Mouse (Mus musculus) forebrain, postnatal 0 days (tissue): Measurements from ENCODE around the gene Srd5a3. TPM values are rescaled to one million over a fixed set of nuclear protein-coding genes. Genes with fewer than 3 reads are reported as not detected.

Source experiments
- ATAC-seq: fragments of 200-750 bp; cut with Nextera tagmentation; 2 replicates; pipeline ENCODE4 v1.8.0; 2017; ENCODE audit warnings: mild to moderate bottlenecking, moderate library complexity
- DNase-seq: peaks from one replicate; pipeline ENCODE4 v3.0.0-alpha.2; 2015
- H3K27ac ChIP-seq: fragments of 300-500 bp; sonication (generic); 2 replicates; pipeline ENCODE4 v1.5.1; 2014; ENCODE audit warnings: low read depth, mild to moderate bottlenecking, antibody characterized with exemption, low read length, moderate library complexity, mixed read lengths
- H3K27me3 ChIP-seq: fragments of 300-500 bp; sonication (generic); 2 replicates; pipeline ENCODE4 v1.6.1; 2014; ENCODE audit warnings: mild to moderate bottlenecking, low read length, mixed read lengths; ENCODE audit not compliant: insufficient read depth
- H3K36me3 ChIP-seq: fragments of 300-500 bp; sonication (generic); 2 replicates; pipeline ENCODE4 v1.6.1; 2014; ENCODE audit warnings: mild to moderate bottlenecking, moderate library complexity; ENCODE audit not compliant: insufficient read depth
- H3K4me1 ChIP-seq: fragments of 300-500 bp; sonication (generic); 2 replicates; pipeline ENCODE4 v1.6.1; 2014; ENCODE audit warnings: antibody characterized with exemption; ENCODE audit not compliant: insufficient read depth
- H3K4me2 ChIP-seq: fragments of 300-500 bp; sonication (generic); 2 replicates; pipeline ENCODE4 v1.6.1; 2014; ENCODE audit warnings: low read depth, mild to moderate bottlenecking, moderate library complexity
- H3K4me3 ChIP-seq: fragments of 300-500 bp; sonication (generic); 2 replicates; pipeline ENCODE4 v1.5.1; 2014; ENCODE audit warnings: low read depth, low read length, mixed read lengths
- H3K9ac ChIP-seq: fragments of 300-500 bp; sonication (generic); 2 replicates; pipeline ENCODE4 v1.6.1; 2014; ENCODE audit warnings: mild to moderate bottlenecking
- H3K9me3 ChIP-seq: fragments of 300-500 bp; sonication (generic); 2 replicates; pipeline ENCODE4 v1.6.1; 2016; ENCODE audit warnings: low read length
- CTCF ChIP-seq: sonication (generic); IDR thresholded peaks from 2 replicates; pipeline ENCODE4 v1.5.1; 2016; ENCODE audit warnings: antibody characterized with exemption, control low read depth, low read depth
- WGBS: fragments of 180-500 bp; shearing (Covaris S2); extraction: QIAGEN DNeasy Blood & Tissue Kit; methylation state at CpG from one replicate; pipeline ENCODE4 v1.1.7; 2014; 5-methylcytosine and 5-hydroxymethylcytosine counted together
- polyA plus RNA-seq: library from polyadenylated mRNA; unstranded; fragments of >200 nt; fragmentation: Nextera tagmentation; extraction: Ambion mirVana; gene quantifications from 2 replicates; pipeline ENCODE4 v1.2.1, GENCODE M21; 2015
- total RNA-seq: library from RNA; depleted of rRNA; stranded (reverse); fragments of >200 nt; gene quantifications from 2 replicates; pipeline ENCODE4 v1.2.3, GENCODE M21; 2014

Srd5a3 gene
- total and polyA plus RNA-seq, 2 experiments from 2014 or later: 12.8 to 21.3 TPM

- 88% methylated on average over 5 of the region's 5 CpGs for WGBS
- Histone ChIP-seq H3K4me2 (no peak overlapping the region), H3K9ac (no peak overlapping the region), H3K4me1 (no peaks in the 10 kb centered on the region), H3K27me3 (no peaks in the 10 kb centered on the region), H3K4me3 (no peak overlapping the region), H3K9me3 (no peaks in the 10 kb centered on the region), H3K27ac (no peak overlapping the region), H3K36me3 (no peaks in the 10 kb centered on the region)
- DNase-seq (no peak), ATAC-seq (no peak)
- TF ChIP-seq CTCF: no peak
These were observed 22.9 kb downstream of the Srd5a3 start for GRCm38 (mm10) chr5:76162926-76163325.

DNA sequence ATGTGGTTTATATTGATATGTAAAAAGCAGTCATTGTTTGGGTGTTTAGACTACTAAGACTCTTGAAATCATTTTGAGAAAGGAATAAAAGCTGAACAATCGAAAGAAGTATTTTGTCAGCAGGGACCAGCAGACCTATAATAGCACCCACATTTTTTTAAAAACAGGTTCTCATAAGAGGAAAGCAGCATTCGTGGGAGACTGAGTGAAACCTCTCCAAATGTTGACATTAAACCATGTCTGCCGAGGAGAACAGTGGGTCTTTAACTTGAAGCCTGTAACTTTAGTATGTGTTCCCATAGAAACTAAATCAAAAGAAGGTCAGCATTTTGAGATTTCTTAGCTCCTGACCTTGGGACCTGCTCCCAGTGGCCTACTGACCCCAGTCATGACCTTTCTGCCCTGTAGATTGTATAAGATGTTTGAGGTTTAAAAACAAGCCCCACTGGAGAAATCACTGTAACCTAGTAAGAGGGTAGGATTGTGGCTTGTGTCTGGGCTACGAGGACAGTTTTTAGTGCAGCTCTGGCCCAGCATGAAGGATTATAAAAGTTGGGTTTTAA lies 23.8 kb downstream of the Srd5a3 start:
- no peaks in the 10 kb centered on the region for H3K4me1 ChIP-seq
- H3K27ac ChIP-seq: no peak overlapping the region
- H3K36me3 ChIP-seq: no peaks in the 10 kb centered on the region
- ATAC-seq: no peak
- no peak overlapping the region for H3K4me2 ChIP-seq
- no peak for DNase-seq
- 68% methylated on average over 4 of the region's 4 CpGs for WGBS
- no peak for TF ChIP-seq CTCF
- no peaks in the 10 kb centered on the region for H3K9me3 ChIP-seq
- H3K9ac ChIP-seq: no peak overlapping the region
- H3K27me3 ChIP-seq: no peaks in the 10 kb centered on the region
- H3K4me3 ChIP-seq: no peak overlapping the region

GRCm38 (mm10) chr5:76164827-76165226 lies 24.8 kb downstream of the Srd5a3 start:
- Histone ChIP-seq H3K4me2 (no peak overlapping the region), H3K27me3 (no peaks in the 10 kb centered on the region), H3K4me1 (no peaks in the 10 kb centered on the region), H3K27ac (no peak overlapping the region), H3K9me3 (no peaks in the 10 kb centered on the region), H3K36me3 (no peaks in the 10 kb centered on the region), H3K4me3 (no peak overlapping the region), H3K9ac (no peak overlapping the region)
- ATAC-seq (no peak), DNase-seq (no peak)
- WGBS: 81% methylated on average over 7 of the region's 7 CpGs
- no peak for TF ChIP-seq CTCF

- ATAC-seq (no peak), DNase-seq (no peak)
- no peaks in the 10 kb centered on the region for H3K9me3 ChIP-seq
- no peaks in the 10 kb centered on the region for H3K4me1 ChIP-seq
- 80% methylated on average over 4 of the region's 4 CpGs for WGBS
- H3K4me2 ChIP-seq: no peak overlapping the region
- no peak for TF ChIP-seq CTCF
- H3K27ac ChIP-seq: no peak overlapping the region
- H3K9ac ChIP-seq: no peak overlapping the region
- H3K36me3 ChIP-seq: no peaks in the 10 kb centered on the region
- no peak overlapping the region for H3K4me3 ChIP-seq
- H3K27me3 ChIP-seq: no peaks in the 10 kb centered on the region
These were observed 30.5 kb downstream of the Srd5a3 start for GRCm38 (mm10) chr5:76170522-76170921.

- Histone ChIP-seq H3K4me3 (no peak overlapping the region), H3K36me3 (no peaks in the 10 kb centered on the region), H3K9ac (no peak overlapping the region), H3K4me1 (no peaks in the 10 kb centered on the region), H3K4me2 (no peak overlapping the region), H3K27ac (no peak overlapping the region), H3K9me3 (no peaks in the 10 kb centered on the region), H3K27me3 (no peaks in the 10 kb centered on the region)
- DNase-seq (no peak), ATAC-seq (no peak)
- TF ChIP-seq CTCF: no peak
These were observed 31.0 kb downstream of the Srd5a3 start for GRCm38 (mm10) chr5:76171039-76171438.

GRCm38 (mm10) chr5:76175051-76175450 lies 35.0 kb downstream of the Srd5a3 start:
- Histone ChIP-seq H3K4me3 (no peak overlapping the region), H3K27ac (no peak overlapping the region), H3K27me3 (no peaks in the 10 kb centered on the region), H3K9ac (no peak overlapping the region), H3K9me3 (no peaks in the 10 kb centered on the region), H3K4me1 (no peaks in the 10 kb centered on the region), H3K36me3 (no peaks in the 10 kb centered on the region), H3K4me2 (no peak overlapping the region)
- no peak for ATAC-seq
- no peak for TF ChIP-seq CTCF
- 87% methylated on average over 4 of the region's 4 CpGs for WGBS
- DNase-seq: no peak

- Histone ChIP-seq H3K4me2 (no peak overlapping the region), H3K27me3 (no peaks in the 10 kb centered on the region), H3K27ac (no peak overlapping the region), H3K9me3 (no peaks in the 10 kb centered on the region), H3K4me3 (no peak overlapping the region), H3K36me3 (no peaks in the 10 kb centered on the region), H3K9ac (no peak overlapping the region), H3K4me1 (no peaks in the 10 kb centered on the region)
- 65% methylated on average over 3 of the region's 3 CpGs for WGBS
- no peak for ATAC-seq
- no peak for TF ChIP-seq CTCF
- no peak for DNase-seq
These were observed 36.3 kb downstream of the Srd5a3 start for GRCm38 (mm10) chr5:76176411-76176810.
